Mouse (Mus musculus) kidney, postnatal 4 days (tissue): ENCODE data around the gene Tpmt.
A peak's percentile ranks its signal among the peaks of the same experiment; 100 is the strongest.

ENCODE experiments used
- DNase-seq, 2 experiments: peaks; one replicate each; pipeline ENCODE4 v3.0.0; 2021; ENCODE audit warnings: mixed read lengths in 2 of 2

The Tpmt gene

DNA sequence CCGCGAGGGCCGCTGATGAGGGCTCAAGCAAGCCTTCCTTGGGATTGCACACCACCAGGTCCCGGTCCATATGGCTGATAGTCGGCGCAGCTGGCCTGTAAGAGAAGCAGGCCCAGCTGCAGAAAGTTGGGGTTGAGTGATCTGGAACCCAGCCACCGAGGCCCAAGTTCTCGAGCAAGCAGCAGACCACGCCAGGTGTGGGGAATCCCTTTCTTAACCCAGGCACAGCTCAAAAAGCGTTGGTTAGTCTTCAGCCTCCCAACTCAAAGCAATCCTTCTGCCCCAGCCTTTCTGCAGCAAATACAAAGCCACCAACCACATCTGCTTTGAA, at the start of gene Tpmt:
Gene Tpmt, minus strand, starts transcription at position 121 of the 331 bp plus-strand sequence.
- DNase-seq = peak in 1 of 2 experiments; percentile 53

DNA sequence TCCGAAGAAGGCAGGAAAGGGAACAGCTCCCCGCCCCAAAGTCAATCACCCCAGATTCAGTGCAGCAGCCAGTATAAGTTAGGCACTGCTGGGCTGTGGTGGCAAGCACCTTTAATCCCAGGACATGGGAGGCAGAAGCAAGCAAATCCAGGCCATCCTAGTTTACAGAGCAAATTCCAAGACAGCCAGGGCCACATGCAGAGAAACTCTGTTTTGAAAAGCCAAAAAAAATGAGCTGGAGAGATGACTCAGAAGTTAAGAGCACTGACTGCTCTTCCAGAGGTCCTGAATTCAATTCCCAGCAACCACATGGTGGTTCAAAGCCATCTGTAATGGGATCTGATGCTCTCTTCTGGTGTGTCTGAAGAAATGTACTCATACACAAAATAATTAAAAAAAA, 49.3 kb upstream of the Tpmt start:
- no peak for DNase-seq

DNA sequence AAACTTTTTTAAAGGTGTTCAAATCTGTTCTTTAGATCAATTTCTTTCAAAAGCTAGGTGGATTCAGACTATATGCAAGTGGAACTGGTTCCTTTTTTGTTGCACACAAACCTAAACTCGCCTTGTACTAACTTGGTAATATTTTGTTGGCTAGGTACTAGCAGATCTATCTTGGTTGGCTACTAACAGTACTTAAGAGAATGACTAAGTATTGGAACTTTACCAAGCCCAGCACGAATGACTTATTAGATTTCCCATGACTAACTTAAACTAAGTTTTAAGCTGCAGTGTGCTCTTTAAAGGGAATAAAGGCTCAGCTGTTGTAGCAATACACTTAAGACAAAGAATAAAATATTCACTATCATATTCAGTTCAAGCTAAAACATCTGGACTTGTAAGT, 44.7 kb upstream of the Tpmt start:
- DNase-seq = no peak

DNA sequence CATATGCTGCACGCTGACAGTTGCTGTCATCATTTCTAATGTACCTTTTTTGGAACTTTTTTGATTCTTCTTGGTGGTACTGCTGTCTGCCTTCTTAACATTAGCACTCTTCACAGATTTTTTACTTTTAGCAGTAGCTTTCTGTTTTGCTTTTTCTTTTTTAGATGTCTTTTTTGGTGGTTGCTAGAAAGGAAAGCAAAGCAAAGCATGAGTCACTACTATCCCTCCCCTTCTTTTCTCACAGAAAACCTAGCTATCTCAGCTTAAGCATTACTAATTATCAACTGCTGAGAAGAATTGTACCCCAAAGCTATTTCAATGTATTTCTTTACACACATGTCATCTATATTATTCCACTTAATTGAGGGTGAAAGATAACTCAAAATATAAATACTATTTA, 43.9 kb upstream of the Tpmt start:
- DNase-seq = no peak

DNA sequence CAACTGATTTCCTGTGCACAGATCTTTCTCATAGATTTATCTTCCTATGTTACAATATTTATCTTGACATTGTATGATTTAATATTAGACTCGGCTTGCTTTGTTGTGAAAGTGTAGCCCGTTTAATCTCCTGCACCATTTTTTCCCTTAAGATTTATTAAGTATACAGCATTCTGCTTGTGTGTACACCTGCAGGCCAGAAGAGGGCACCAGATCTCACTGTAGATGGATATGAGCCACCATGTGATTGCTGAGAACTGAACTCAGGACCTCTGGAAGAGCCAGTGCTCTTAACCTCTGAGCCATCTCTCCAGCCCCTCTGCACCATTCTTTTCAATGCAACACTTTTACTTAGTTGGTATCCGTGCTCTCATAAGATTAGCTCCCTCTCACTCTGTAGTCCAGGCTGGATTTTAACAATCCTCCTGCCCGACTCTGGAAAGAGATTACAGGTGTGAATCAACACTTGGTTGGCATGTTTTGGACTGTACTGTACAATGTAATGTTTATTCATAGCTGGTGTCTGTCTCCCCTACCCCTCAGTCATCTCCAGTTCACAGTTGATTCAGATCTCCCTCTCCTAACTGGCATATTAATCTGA, 36.5 kb upstream of the Tpmt start:
- no peak for DNase-seq

DNA sequence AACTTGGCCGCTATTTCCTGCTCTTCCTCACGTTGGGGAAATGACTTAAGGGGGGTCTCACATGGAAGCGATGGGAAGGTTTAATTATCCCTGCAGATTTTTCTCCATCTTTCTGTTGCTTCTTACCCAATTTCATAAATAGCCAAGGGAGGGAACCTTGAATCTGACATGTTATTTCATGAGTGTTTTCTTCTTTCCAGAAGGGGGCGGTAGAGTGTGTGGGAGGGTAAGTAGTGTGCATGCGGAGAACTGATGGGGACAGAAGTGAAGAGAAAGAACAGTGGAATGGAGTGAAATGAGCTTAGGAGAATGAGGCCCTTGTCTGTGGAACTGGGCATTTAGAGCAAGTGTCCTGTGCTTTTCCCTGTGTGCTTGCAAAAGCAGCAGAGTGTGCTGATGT, 34.3 kb upstream of the Tpmt start:
- no peak for DNase-seq

DNA sequence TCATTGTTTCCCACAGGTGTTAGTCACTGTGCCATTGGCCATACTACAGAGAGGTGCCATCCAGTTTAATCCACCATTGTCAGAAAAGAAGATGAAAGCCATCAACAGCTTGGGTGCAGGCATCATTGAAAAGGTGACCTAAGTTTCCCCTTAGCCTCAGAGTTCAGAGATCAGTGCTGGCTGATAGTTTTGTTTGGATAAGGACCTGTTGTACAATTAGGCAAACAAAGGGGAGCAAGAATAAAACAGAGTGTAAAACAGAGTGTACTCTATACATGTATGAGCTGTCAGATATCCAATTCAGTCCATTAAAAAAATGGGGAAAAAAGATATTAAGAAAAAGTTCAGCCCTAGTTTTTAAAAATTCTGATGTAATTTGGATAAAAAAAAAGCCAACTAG, 32.8 kb upstream of the Tpmt start:
- no peak for DNase-seq

DNA sequence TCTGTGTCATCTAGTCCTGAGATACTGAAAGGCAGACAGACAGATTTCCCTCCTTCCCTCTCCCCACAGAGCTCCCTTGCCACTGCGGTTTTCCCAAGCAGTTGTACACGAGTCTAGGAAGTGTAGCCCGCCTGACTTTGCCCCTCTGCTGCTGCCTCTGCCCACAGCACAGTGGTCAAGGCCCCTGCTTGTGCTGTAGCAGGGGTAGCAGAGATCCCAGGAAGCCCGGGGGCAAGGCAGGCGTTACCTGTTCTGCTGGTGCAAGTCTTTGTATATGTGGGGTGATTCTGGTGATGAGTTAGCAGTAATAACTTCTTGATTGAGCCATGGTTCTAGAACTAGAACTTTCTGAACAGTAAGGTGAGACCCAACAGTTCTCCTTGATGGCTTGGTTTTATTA, 31.6 kb upstream of the Tpmt start:
- DNase-seq = no peak

DNA sequence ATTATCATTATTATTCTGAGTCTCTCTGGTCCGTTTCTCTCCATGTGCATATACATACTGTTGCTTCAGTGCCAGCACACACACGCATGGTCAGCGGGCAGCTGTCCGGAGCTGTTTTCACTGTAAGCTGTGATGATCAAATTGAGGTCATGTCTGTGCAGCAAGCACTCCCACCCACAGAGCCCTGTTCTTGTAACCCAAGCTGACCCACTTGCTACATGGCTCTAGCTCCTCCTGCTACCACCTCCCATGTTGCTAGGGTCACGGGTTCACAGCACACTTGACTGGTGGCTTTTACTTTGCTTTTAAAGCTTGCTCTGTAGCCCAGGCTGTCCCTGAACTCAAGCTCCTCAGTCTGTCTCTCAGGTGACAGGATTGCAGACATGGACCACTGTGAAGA, 27.9 kb upstream of the Tpmt start:
- no peak for DNase-seq

DNA sequence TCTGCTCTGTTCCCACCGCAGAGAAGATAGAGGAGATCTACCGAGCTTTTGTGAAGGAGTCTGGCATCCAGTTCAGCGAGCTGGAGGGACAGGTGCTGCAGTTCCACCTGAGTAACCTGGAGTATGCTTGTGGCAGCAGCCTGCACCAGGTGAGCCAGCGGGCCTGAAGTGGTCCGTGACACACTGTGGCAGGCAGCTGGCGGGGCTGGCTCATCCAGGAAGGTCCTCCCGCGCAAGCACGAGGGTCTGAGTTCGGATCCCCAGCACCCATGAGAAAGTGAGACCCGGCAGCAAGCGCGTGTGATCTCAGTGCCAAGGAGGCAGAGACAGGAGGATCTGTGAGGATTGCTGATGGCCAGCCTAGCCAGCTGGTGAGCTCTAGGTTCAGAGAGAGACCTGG, 27.3 kb upstream of the Tpmt start:
- DNase-seq = no peak

DNA sequence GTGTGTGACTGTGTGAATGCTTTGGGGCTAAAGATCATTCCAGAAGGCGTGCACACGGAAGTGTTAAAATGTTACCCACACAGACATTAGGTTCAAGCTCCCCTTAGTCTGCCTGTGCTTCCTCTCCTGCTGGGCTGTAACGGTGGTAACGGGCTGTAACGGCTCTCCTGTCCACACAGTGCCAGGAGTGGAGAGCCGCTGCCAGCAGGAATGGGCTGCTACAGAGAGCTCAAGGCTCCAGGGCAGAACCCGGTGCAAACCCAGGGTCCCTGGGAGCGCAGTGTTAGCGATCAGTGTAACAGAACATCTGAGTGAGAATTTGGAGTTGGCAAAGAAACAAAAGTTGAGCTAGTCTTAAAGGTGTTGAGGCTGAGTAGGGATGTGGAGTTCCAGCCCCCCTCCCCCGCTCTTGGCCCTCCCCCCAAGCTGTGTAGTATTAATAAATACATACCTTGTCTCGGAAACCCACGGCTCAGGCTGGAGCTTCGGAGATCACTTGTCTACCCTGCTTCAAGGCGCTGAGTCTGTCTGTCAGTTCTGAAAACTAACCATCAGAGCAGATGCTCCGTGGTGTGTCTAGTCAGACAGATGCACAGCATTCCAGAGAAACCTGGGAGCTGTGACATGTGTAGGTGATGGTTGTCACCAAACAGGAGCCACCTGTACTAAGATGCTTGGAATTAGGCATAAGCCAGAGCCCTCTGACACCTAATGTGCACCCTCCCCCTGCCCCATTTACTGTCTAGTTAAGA, 26.0 kb upstream of the Tpmt start:
- DNase-seq = peak in 1 of 2 experiments; percentile 9

DNA sequence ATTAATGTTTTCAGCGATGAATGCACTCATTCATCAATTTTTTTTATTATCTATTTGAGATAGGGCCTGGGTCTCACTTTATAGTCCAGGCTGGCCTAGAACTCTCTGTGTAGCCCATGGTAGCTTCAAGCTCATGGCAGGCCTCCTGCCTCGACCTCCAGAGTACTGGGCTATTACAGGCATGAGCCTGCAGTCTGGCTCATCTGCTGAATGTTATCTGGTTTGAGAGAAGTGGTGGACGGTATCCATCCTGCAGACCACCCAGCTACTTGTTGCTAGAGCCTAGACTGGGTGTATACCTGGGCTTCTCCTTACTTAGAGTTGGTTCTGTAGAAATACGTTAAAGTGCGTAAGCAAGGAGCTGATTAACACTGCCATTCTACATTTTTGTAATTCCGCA, 22.5 kb upstream of the Tpmt start:
- no peak for DNase-seq

DNA sequence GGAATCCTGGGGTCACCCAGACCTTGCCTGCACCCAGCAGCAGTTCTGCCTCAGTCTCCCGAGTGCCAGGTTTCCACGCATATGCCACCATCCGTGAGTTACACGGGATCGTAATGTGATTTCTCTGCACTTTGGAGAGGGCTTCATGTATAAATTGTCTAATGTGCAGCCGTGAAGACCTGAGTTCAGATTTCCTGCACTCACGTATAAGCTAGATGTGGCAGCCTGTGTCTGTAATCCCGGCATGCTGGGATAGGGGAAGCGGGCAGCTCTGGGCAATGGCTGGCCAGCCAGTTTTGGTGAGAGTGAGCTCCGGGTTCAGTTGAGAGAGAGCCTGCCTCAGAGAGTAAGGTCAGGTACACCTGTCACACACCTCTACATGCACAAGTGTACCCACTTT, 22.0 kb upstream of the Tpmt start:
- DNase-seq = no peak

DNA sequence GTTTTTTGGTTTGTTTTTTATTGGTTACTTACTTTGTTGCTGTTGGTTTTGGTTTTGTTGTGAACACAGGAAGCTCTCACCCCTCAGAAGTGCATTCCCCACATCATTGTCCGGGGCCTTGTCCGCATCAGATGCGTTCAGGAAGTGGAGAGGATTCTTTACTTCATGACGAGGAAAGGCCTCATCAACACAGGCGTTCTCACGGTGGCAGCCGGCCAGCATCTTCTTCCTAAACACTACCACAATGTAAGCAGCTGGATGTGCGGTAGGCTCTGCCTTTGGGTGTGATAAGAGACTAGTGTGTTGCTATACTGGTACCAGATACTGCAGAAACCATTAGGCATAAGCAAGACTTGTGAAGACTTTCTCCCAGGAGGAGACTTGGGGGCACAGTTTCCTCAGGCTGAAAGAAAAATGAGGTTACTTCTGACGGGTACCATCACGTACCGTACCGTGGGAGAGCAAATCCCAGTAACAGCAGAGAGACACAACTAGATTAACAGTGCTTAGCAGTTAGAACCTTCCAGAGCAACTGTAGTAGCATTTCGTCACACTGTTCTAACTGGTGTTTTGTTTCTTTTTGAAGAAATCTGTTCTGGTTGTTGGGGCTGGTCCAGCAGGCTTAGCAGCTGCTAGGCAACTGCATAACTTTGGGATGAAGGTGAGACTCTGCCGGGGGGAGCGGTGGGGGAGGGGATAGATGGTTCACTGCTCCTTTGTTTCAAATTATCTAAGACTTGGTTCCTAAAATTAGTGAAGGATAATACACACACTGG, 19.6 kb upstream of the Tpmt start:
- DNase-seq = peak; percentile 36 to 37

DNA sequence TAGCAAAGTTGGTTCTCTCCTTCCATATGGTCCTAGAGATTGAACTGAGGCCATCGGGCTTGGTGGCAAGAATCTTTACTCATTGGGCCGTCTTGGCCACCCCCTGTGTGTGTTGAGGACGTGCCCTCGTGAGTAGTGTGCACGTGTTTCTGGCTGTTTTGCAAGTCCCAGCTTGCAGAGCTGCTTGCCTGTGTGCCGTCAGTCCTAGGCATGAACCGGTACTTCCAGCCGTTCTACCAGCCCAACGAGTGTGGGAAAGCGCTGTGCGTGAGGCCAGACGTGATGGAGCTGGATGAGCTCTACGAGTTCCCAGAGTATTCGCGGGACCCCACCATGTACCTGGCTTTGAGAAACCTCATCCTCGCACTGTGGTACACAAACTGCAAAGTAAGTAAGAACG, 18.2 kb upstream of the Tpmt start:
- no peak for DNase-seq

DNA sequence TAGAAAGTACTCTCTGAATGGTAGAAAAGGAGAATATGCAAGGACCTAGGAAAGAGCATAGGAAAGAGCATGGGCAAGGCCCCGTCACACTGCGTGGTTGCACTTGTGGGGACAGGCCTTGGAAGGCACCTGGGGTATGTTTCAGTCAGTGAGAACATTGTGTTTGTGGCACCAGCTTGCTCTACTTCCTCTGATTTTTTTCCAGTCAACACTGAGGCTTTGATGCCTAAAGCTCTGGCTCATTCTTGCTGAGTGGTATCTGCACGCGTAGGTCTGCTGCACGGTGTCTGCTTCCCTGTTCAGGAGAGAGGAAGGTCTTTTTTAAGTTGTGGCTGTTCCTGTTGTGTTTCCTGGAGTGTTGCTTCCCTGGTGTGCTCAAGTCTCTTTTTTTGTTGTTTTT, 12.2 kb upstream of the Tpmt start:
- no peak for DNase-seq

DNA sequence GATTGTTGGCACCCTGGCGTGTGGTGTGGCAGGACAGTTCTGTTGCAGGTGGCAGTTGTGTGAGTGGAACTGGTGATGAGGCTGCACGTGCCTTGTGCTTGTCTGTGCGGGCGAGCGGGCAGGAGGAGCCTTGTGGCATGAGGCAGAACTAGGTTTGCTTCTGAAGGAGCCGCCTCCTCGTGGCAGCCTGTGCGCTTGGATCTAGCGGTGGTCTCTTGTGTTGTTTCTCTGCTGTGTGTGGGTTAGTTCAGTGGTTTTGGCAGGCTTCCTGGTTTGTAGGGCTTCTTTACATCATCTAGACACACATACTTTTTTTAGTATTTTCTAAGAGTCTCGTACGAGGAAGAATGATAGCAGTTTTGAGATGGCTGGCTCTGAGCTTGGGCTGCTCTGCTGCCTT, 11.6 kb upstream of the Tpmt start:
- DNase-seq = no peak

DNA sequence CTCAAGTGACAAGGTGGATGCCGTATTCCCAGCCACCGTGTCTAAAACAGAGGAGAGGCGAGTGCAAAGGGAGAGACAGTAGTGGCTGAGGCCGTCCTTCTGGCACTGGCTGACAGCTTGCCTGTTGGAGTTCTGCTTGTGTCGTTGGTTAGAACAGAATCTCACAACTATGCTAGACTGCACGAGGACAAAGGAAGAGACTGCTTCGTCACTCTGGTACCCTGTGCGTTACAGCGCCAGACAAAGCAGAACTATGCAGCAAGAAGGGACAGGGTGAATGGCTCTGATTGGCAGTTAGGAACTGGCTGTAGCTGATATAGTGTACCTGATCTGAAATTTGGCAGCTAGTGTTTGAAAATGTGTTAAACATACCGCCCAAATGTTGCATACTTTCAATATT, 9.4 kb upstream of the Tpmt start:
- DNase-seq = no peak

DNA sequence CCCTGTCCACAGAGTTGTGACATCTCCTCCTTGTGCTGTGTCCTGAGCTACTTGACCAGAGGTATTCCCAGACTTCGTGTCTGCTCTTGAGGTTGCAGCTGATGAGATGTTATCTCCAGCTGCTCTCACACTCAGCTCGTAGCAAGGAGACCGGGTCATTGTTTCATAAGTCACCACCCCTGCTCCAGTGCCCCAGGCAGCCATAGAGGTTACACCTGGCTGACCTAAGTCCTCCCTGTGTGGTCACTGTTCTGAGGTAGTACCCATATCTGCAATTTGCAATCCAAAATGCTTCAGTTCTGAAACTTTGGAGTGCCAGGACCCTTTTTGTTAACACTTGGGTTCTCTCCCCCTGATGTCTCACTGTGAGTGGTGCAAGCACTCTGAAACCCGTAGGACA, 5.5 kb upstream of the Tpmt start:
- DNase-seq = no peak

DNA sequence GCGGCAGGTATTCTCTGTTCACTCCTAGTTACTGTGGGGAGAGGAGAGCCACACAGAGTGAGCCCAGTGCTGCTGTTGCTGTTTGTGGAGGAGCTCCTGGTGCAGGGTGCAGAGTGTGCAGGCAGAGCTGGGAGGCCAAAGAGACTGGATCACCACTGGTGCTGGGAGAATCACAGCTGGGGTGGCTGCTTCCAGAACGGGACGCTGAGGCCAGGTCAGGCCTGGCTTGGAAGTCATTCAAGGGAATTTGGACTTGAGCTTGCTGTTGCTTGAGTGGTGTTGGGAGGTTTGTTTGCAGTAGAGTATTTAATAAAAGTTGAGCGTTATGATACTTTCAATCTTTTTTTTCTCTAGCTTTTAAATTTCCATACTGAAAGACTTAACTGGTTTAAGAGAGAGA, 3.5 kb upstream of the Tpmt start:
- DNase-seq = peak in 1 of 2 experiments; percentile 22

DNA sequence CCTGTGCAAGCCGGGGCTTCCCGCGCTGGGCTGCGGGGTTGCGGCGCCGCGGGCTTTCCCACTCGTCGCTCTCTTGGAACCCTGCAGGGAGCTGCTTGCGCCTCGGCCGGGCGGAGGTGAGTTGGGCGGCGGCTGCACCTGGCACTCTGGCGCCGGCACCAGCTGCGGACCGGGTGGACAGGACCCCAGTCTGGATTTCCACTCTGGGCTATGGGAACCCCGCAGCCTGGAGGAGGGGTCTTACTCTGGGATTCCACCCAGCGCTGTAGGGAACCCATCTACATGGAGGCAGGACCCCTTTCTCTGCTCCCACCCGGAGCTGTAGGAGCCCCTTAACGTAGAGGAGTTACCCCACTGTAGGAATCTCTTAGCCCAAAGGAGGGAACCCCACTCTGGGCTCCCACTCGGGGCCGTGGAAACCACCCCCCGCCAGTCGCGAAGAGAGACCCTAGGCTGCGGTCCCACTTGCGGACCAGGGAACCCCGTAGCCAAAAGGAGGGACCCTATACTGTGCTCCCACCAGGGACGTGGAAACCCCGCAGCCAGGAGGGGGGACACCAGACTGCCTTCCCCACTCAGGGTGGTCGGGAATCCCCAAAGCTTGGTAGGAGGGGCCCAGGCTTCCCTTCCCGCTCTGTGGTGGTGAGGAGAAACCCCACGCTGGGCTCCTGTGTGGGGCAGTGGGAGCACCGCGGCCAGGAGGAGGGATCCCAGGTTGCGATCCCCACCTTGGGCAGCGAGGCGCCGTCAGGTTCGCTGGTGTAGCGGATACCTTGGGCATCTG, 512 bp downstream of the Tpmt start:
- DNase-seq = peak in 1 of 2 experiments; percentile 32

DNA sequence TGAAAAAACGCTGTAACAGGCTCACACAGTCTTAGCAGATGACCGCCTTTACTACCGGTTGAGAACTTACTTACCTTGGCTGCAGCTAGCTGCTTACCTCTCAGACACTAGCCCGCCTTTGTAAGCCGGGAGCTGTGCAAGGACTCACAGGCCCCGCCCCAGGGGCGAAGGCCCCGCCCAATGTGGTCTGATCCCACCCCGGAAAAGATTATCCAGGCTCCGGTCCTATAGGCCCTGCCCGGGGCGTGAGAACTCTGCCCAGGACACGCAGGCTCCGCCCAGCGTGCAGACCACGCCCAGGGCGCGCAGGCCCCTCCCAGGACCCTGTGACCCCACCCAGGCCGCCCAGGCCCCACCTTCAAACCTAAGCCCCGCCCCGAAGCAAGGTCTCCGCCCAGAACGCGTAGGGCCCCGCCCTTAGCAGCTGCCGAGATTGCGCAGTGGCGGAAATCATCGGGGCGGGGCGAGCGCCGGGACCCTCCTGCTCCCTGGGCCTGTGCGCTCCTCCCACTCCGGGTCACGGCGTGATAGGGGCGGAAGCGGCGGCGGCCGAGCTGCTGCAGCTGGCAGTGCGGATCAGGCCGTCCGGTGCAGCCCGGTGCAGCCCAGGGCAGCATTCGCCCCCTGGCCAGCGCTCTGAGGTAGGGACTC, 1.4 kb downstream of the Tpmt start, which contains the start of gene Kdm1b:
Gene Kdm1b, plus strand, starts transcription at position 470 of the 651 bp plus-strand sequence.
- DNase-seq = peak; percentile 99
